Mouse (Mus musculus): ENCODE results near the gene Mpv17. TPM values are rescaled to one million over a fixed set of nuclear protein-coding genes. Genes with fewer than 3 reads are reported as not detected.

Gene Mpv17
- polyA plus RNA-seq, 1 experiment from 2014 or later: 47.2 TPM

DNA sequence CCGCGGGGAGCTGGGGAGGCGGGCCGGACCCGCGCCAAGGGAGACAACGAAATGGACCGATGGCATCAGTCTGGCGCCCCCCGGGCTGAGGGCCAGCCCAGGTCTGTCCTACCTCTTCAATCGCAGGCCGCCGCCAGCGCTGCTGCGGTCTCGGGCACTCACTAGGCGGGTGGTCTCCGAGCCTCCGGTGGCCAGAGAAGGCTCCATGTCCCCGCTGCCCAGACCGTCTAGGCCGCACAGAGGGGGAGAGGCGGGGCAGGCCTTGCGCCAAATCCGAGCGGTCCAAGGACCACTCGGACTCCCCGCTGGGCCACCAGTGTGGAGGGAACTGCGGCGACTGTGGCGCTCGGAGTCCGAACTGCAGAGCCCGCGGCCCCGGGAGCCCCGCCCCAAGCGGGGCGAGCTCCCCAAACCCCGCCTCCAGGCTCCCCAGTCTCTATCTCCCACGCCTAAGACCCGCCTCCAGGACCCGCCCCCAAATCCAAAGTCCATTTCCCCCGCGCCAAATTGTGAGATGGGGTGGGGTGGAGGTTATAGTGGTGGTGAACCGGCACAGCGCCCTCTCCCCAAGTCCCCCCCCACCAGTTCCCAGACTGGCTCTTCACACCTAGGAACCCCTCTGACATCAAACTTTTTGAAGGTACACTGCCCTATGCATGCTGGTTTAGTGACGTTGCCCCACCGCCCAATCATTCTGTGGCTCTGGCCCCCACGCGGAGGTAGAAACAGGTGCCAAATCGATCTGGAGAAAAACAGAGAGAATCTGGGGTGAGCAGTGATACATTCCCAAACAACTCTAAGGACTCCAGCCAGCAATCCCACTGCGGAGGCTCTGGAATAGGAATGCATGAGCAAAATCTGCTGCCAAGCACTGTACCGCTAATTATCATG, 60.7 kb downstream of the Mpv17 start:
- no peaks in the 10 kb centered on the region for H3K9me3 ChIP-seq
- no peak overlapping the region for H3K27ac ChIP-seq
- peak overlapping the region; percentile 61 for H3K4me2 ChIP-seq
- peak; percentile 71 for ATAC-seq (ENCODE audit: low FRiP score)
- H3K27me3 ChIP-seq: peaks cover 99% of the 10 kb centered on the region
- H3K36me3 ChIP-seq (replicated peaks): no peaks in the 10 kb centered on the region
- H3K9ac ChIP-seq: peak overlapping the region; percentile 55; the same call in 1 of the 2 replicates
- WGBS: under 1% methylated on average over 54 of the region's 54 CpGs
- H3K4me3 ChIP-seq (replicated peaks): peak overlapping the region; percentile 44
- peaks cover 35% of the 10 kb centered on the region for H3K4me1 ChIP-seq

DNA sequence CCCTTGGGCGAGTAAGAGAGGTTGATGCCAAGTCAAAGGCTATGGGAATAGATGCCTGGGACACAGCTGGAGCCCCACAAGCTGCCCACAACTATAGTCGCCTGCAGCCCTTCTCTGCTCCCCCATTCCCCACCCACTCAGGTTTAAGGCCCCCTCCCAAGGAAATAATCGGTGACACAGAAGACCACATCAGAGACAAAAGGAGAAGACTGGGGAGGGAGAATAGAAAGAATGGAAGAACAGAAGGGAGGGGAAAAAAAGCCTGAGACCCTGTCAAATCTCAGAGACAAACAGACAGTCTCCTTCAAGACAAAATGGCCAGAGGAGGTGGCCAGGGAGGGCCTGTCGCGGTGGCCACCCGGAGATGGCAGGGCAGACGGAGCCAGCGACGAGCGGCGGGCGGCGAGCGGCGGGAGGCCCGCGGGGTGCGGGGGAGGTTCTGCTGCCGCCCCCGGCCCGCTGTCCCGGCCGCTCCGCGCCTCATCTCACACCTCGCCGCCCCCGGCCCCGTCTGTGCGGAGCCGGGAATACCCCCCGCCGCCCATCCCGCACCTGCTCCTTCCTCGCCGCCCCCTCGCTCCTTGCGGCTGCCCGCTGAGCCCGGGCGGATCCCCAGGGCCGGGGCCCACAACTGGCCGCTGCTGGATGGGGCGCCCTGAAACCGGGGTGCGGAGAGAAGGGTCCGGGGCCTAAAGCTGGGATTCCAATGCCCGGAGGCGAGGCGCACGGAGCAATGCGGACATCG, 61.6 kb downstream of the Mpv17 start:
- ATAC-seq (ENCODE audit: low FRiP score): 0 out of 2 replicates have a peak, but pooled peaks have one; percentile 2
- H3K9ac ChIP-seq: peak overlapping the region; percentile 55
- H3K4me3 ChIP-seq (replicated peaks): peak overlapping the region; percentile 44
- H3K27me3 ChIP-seq: peaks cover 100% of the 10 kb centered on the region
- H3K27ac ChIP-seq: no peak overlapping the region
- H3K9me3 ChIP-seq: no peaks in the 10 kb centered on the region
- H3K36me3 ChIP-seq (replicated peaks): no peaks in the 10 kb centered on the region
- peaks cover 35% of the 10 kb centered on the region for H3K4me1 ChIP-seq
- peak overlapping the region; percentile 61 for H3K4me2 ChIP-seq
- WGBS: 2% methylated on average over 32 of the region's 53 CpGs

Other genes with a start within 250 kb of the Mpv17 start
- gene Ost4, start 246.5 kb downstream of the Mpv17 start, polyA plus RNA-seq (2016; fragmentation: Nextera tagmentation; extraction: Ambion mirVana): 302 and 315 TPM in 2 replicates
- 39.1 and 52.4 TPM in 2 replicates for gene Emilin1, start 240.8 kb downstream of the Mpv17 start, polyA plus RNA-seq (2016; fragmentation: Nextera tagmentation; extraction: Ambion mirVana)
- gene Khk, start 232.8 kb downstream of the Mpv17 start, polyA plus RNA-seq (2016; fragmentation: Nextera tagmentation; extraction: Ambion mirVana): 4.7 and 7.7 TPM in 2 replicates
- 6.4 and 7.3 TPM in 2 replicates for gene Cgref1, start 208.7 kb downstream of the Mpv17 start, polyA plus RNA-seq (2016; fragmentation: Nextera tagmentation; extraction: Ambion mirVana)
- gene Preb, start 193.9 kb downstream of the Mpv17 start, polyA plus RNA-seq (2016; fragmentation: Nextera tagmentation; extraction: Ambion mirVana): 131 and 133 TPM in 2 replicates
- gene Tcf23, start 185.6 kb downstream of the Mpv17 start, polyA plus RNA-seq (2016; fragmentation: Nextera tagmentation; extraction: Ambion mirVana): not detected in 2 replicates
- gene Atraid, start 105.9 kb downstream of the Mpv17 start, polyA plus RNA-seq (2016; fragmentation: Nextera tagmentation; extraction: Ambion mirVana): 96.6 and 100 TPM in 2 replicates
- 11.1 and 12.1 TPM in 2 replicates for gene Slc5a6, start 105.3 kb downstream of the Mpv17 start, polyA plus RNA-seq (2016; fragmentation: Nextera tagmentation; extraction: Ambion mirVana)
- gene Cad, start 99.5 kb downstream of the Mpv17 start, polyA plus RNA-seq (2016; fragmentation: Nextera tagmentation; extraction: Ambion mirVana): 45.4 and 54.1 TPM in 2 replicates
- not detected in 2 replicates for gene Dnajc5g, start 48.0 kb downstream of the Mpv17 start, polyA plus RNA-seq (2016; fragmentation: Nextera tagmentation; extraction: Ambion mirVana)
- 2.3 and 2.9 TPM in 2 replicates for gene Slc30a3, start 46.0 kb downstream of the Mpv17 start, polyA plus RNA-seq (2016; fragmentation: Nextera tagmentation; extraction: Ambion mirVana)
- gene Trim54, start 37.5 kb downstream of the Mpv17 start, polyA plus RNA-seq (2016; fragmentation: Nextera tagmentation; extraction: Ambion mirVana): not detected in 2 replicates
- gene Ucn, start 15.4 kb downstream of the Mpv17 start, polyA plus RNA-seq (2016; fragmentation: Nextera tagmentation; extraction: Ambion mirVana): not detected in 2 replicates
- 1.7 and 2.1 TPM in 2 replicates for gene Gm29609, start 25.7 kb upstream of the Mpv17 start, polyA plus RNA-seq (2016; fragmentation: Nextera tagmentation; extraction: Ambion mirVana)
- gene Gtf3c2, start 25.9 kb upstream of the Mpv17 start, polyA plus RNA-seq (2016; fragmentation: Nextera tagmentation; extraction: Ambion mirVana): 102 and 110 TPM in 2 replicates
- 138 and 141 TPM in 2 replicates for gene Snx17, start 39.0 kb upstream of the Mpv17 start, polyA plus RNA-seq (2016; fragmentation: Nextera tagmentation; extraction: Ambion mirVana)
- 65.0 and 72.0 TPM in 2 replicates for gene Eif2b4, start 39.2 kb upstream of the Mpv17 start, polyA plus RNA-seq (2016; fragmentation: Nextera tagmentation; extraction: Ambion mirVana)
- gene Zfp513, start 48.1 kb upstream of the Mpv17 start, polyA plus RNA-seq (2016; fragmentation: Nextera tagmentation; extraction: Ambion mirVana): 14.3 and 17.7 TPM in 2 replicates
- 169 TPM in 2 replicates for gene Ppm1g, start 66.4 kb upstream of the Mpv17 start, polyA plus RNA-seq (2016; fragmentation: Nextera tagmentation; extraction: Ambion mirVana)
- gene Nrbp1, start 86.6 kb upstream of the Mpv17 start, polyA plus RNA-seq (2016; fragmentation: Nextera tagmentation; extraction: Ambion mirVana): 137 and 139 TPM in 2 replicates
- gene Gm9970, start 87.0 kb upstream of the Mpv17 start, polyA plus RNA-seq (2016; fragmentation: Nextera tagmentation; extraction: Ambion mirVana): 0.54 and 0.89 TPM in 2 replicates
- 4.7 and 6.7 TPM in 2 replicates for gene Krtcap3, start 97.4 kb upstream of the Mpv17 start, polyA plus RNA-seq (2016; fragmentation: Nextera tagmentation; extraction: Ambion mirVana)
- gene Ift172, start 136.9 kb upstream of the Mpv17 start, polyA plus RNA-seq (2016; fragmentation: Nextera tagmentation; extraction: Ambion mirVana): 46.1 and 47.8 TPM in 2 replicates
- gene Fndc4, start 141.8 kb upstream of the Mpv17 start, polyA plus RNA-seq (2016; fragmentation: Nextera tagmentation; extraction: Ambion mirVana): 62.2 and 66.3 TPM in 2 replicates
- gene Gckr, start 143.2 kb upstream of the Mpv17 start, polyA plus RNA-seq (2016; fragmentation: Nextera tagmentation; extraction: Ambion mirVana): 0.24 TPM in 1 of 2 replicates, not detected in the other